Mouse (Mus musculus): ENCODE results near the gene Ccdc47.

Ccdc47 gene

GRCm38 (mm10) chr11:106160841-106161721, 55.1 kb downstream of the Ccdc47 start, which contains the start of the genes Gm10840 and Limd2:
TSS of gene Gm10840 (plus strand) at chr11:106160850.
TSS of gene Limd2 (minus strand) at chr11:106160860.
- peak; percentile 82 for DNase-seq (ENCODE audit: low read depth)

GRCm38 (mm10) chr11:106159921-106160840, 56.0 kb downstream of the Ccdc47 start:
- peak; percentile 83 for DNase-seq (ENCODE audit: low read depth)

GRCm38 (mm10) chr11:106159216-106159920, 56.8 kb downstream of the Ccdc47 start:
- peak; percentile 93 for DNase-seq (ENCODE audit: low read depth)

- DNase-seq (ENCODE audit: low read depth), result no peak
These were observed 57.3 kb downstream of the Ccdc47 start for GRCm38 (mm10) chr11:106158930-106159215.

- DNase-seq (ENCODE audit: low read depth), result peak; percentile 88
These were observed 57.8 kb downstream of the Ccdc47 start for GRCm38 (mm10) chr11:106158081-106158929.

DNA sequence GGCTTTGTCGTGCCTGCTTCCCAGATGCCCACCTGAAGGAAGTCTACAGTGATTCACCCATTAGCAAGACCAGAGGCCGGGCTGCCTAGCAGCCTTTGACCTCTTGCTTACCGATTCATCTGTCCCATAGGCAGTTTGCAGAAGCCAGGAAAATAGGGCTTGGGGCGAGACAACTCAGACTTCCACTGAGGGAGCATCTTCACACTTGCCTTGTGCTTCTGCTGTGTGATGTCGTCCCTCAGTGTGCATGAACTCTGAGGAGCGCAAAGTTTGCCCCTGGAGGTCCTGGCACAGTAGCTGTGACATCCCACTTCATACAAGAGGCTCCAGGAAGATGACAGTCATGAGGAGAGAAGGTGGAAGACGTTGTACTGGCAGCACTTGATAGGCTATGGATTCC, 59.0 kb downstream of the Ccdc47 start:
- peak; percentile 48 for DNase-seq (ENCODE audit: low read depth)

DNA sequence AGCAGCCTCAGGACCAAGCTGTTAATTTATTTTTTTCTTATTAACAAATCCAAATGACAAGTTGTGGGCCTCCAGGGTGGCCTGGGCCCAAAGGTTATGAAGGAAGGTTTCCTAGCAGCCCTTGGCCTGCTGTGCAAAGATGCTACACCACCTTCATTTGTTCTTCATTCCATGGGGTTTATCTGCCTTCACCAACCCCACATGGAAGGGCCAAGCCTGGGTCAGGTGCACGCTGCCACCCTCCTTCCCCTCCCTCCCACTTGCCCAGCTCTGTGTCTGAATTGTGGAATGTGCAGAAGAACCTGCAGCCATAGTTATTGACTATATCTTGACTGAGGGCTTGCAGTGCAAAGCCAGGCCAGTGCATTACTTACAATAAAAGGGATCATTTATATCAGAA, 59.9 kb downstream of the Ccdc47 start:
- DNase-seq (ENCODE audit: low read depth), result peak; percentile 36

GRCm38 (mm10) chr11:106155761-106156160, 60.4 kb downstream of the Ccdc47 start:
- peak; percentile 50 for DNase-seq (ENCODE audit: low read depth)

DNA sequence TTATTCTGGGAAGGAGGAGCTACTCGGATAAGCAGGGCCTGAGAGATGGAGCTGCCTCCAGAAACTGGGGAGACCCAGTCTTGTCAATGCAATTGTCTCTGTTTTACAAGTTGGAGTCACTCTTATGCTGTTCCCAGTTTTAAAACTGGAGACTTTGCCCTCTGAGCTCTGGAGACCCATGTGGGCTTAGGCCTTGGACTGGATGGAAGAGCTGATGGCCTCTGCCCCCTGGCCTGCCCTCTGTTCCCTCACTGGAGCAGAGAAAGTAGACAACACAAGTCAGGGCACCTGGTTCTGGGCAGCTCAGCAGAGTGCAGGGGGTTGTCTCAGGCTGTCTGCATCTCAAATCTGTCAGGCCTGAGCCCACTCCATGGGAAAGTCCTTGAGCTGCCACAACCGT, 61.4 kb downstream of the Ccdc47 start:
- DNase-seq (ENCODE audit: low read depth), result peak; percentile 30

DNA sequence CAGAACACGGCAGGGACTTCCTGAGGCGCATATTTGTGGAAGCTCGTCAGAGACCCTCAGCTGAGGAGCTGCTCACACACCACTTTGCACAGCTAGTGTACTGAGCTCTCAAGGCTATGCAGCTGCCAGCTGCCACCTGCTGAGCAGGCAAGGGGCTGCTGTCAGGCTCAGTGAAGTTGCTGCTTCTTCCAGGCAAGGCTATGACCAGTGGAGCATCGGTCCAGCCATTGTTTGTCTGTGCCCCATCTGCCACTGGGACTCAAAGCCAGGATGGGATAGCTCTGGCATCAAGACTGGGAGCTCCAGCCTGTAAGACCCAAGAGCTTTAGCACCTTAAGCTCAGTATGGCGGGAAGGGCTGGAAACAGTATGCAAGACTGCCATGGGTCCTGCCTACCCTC, 62.1 kb downstream of the Ccdc47 start:
- no peak for DNase-seq (ENCODE audit: low read depth)

DNA sequence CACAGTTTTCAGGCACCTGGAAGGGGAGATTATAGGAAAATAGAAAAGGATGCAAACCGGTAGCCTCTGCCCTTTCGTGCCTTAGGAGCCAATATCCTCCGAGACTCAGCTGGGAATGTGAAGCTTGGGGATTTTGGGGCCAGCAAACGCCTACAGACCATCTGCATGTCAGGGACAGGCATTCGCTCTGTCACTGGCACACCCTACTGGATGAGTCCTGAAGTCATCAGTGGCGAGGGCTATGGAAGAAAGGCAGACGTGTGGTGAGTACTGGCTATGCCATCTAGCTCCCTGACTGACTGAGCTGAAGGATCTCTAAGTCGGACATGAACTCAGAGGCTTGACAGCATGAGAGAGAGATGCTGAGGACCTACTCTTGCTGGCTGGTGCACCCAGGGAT, 64.0 kb downstream of the Ccdc47 start:
- peak; percentile 21 for DNase-seq (ENCODE audit: low read depth)

DNA sequence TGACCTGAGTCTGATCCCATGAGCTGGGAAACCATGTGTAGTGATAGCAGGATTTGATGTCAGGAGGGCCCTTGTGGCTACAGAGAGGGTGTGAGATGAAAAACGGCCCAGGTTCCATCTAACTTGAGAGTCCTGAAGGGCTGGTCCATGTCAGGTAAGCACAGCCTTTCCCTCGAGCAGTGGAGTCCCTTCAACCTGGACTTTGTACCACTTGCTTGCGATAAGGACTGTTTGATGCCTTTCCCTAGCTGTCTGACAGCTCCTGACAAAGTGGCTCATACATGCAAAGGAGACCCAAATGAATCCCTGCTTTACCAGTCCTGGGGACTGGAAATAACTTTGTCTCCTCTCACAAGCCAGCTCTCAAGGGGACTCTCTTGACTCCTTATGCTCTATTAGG, 64.9 kb downstream of the Ccdc47 start:
- DNase-seq (ENCODE audit: low read depth), result no peak
